Mouse (Mus musculus): ENCODE data around the gene Exosc3.

Gene Exosc3

DNA sequence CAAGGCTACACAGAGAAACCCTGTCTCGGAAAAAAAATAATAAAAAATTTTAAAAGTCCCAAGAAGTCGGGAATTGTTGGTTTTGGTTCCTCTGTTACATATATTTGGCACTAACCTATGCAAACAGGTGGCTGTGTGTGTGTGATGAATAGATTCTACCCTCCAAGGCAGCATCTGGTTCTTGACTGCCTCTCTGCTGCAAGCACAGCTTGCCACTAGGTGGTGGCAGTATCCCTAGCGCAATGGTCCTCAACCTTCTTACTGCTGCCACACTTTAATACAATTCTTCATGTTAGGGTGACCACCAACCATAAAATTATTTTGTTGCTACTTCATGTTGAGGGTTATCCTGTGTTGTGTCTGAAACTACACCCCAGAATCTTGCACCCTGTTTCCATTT is 56.2 kb downstream of the Exosc3 start:
- no peak for DNase-seq (ENCODE audit: low read depth in 1 of 2, low spot score in 2 of 2)

DNA sequence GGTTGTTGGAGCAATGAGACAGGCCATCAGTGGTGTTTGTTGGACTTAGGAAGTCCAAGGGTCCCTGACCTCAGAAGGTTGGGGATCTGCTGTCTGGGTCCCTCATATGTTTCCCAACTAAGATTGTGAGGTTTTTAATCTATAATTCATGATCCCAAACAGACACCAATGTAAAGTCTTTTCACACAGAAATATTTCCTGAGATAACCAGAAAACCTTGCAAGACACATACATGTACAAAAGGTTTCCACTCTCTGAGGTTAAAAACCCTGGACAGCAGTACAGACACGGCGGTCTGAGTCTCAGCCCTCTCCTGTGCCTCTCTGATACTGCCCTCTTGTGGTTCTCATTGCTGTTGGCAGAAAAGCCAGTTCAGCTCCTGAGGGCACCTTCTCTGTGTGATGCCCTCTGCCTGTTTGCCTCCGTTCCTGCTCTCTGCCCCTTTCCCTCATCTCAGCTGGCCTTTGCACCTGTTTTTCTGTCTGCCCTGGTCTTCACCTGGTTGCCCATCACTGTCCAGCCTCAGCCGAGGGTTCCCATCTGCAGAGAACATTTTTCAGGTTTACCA is 62.5 kb downstream of the Exosc3 start:
- DNase-seq (ENCODE audit: low read depth in 1 of 2, low spot score in 2 of 2): no peak

GRCm38 (mm10) chr4:45279292-45279691 is 63.2 kb downstream of the Exosc3 start:
- no peak for DNase-seq (ENCODE audit: low read depth in 1 of 2, low spot score in 2 of 2)

DNA sequence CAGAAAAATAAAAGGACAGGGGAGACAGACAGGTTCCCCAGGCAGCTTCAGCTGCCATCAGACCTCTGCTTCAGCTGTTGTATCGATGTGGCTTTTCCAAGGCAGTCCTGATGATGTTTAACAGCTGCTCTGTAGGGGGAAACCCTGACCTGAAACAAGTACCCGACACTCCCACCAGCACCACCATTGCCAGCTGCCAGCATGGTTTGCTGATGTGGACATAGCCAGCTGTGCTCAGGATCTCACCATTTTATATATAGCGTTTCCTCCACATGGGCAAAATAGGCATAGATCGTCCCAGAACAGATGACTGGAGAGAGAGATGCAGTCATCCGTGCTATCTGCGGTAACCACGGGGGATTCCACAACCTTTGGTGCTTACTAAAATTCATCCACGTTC is 66.8 kb downstream of the Exosc3 start:
- no peak for DNase-seq (ENCODE audit: low read depth in 1 of 2, low spot score in 2 of 2)

GRCm38 (mm10) chr4:45271041-45271452 is 71.5 kb downstream of the Exosc3 start:
- no peak for DNase-seq (ENCODE audit: low read depth in 1 of 2, low spot score in 2 of 2)

DNA sequence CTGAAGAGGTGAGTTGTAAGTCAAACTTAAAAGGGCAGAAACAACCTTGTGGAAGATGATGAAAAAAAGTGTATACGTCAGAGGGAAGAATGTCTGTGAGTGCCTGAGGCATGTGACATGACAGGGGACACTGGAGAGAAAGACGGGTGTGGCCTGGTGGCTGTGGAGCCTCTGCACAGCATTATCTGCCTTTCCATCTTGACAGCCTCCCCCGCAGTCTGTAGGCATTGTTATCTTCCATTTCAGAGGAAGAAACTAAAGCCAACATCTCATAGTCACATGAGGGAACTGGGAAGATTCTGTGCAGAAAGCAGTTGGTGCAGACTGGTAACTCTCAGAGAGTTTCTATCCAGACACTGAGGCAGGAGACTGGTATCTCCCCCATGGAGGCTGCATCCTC is 74.6 kb downstream of the Exosc3 start:
- DNase-seq (ENCODE audit: low read depth in 1 of 2, low spot score in 2 of 2): no peak

All from monocyte, adult 2 months (primary cell).